Mouse (Mus musculus) liver, postnatal 0 days (tissue): ENCODE data around the gene BC107364. TPM values are rescaled to one million over a fixed set of nuclear protein-coding genes. Genes with fewer than 3 reads are reported as not detected.
"Not testable (repeated sequence)": the region's sequence is repeated elsewhere in the genome, so short reads cannot be mapped to it uniquely, and the experiment has no call there.

ENCODE experiments used
- ATAC-seq: fragments of 200-750 bp; cut with Nextera tagmentation; 2 replicates; pipeline ENCODE4 v1.8.0; 2017; ENCODE audit warnings: mild to moderate bottlenecking, moderate library complexity
- DNase-seq: peaks from one replicate; pipeline ENCODE4 v3.0.0-alpha.2; 2016
- H3K27ac ChIP-seq: fragments of 300-500 bp; sonication (generic); 2 replicates; pipeline ENCODE4 v1.5.1; 2014; ENCODE audit warnings: antibody characterized with exemption, moderate library complexity, mild to moderate bottlenecking, low read depth
- H3K27me3 ChIP-seq: fragments of 300-500 bp; sonication (generic); 2 replicates; pipeline ENCODE4 v1.6.1; 2014; ENCODE audit warnings: low read length, control low read depth, mixed read lengths; ENCODE audit not compliant: insufficient read depth
- H3K36me3 ChIP-seq: fragments of 300-500 bp; sonication (generic); replicated peaks from 2 replicates; pipeline ENCODE4 v1.6.1; 2014; ENCODE audit warnings: mild to moderate bottlenecking, control low read depth, low read length, moderate library complexity, mixed read lengths; ENCODE audit not compliant: insufficient read depth
- H3K4me1 ChIP-seq: fragments of 300-500 bp; sonication (generic); 2 replicates; pipeline ENCODE4 v1.6.1; 2014; ENCODE audit warnings: antibody characterized with exemption, mild to moderate bottlenecking, control low read depth; ENCODE audit not compliant: insufficient read depth
- H3K4me2 ChIP-seq: fragments of 300-500 bp; sonication (generic); 2 replicates; pipeline ENCODE4 v1.6.1; 2014; ENCODE audit warnings: low read depth, mild to moderate bottlenecking, low read length, moderate library complexity, mixed read lengths
- H3K4me3 ChIP-seq: fragments of 300-500 bp; sonication (generic); 2 replicates; pipeline ENCODE4 v1.5.1; 2014; ENCODE audit warnings: low read depth, low read length
- H3K9ac ChIP-seq: fragments of 300-500 bp; sonication (generic); replicated peaks from 2 replicates; pipeline ENCODE4 v1.6.1; 2014; ENCODE audit warnings: mild to moderate bottlenecking, moderate library complexity
- H3K9me3 ChIP-seq: fragments of 300-500 bp; sonication (generic); 2 replicates; pipeline ENCODE4 v1.6.1; 2016; ENCODE audit warnings: mild to moderate bottlenecking, control low read depth, low read length, mixed read lengths
- CTCF ChIP-seq: sonication (generic); IDR thresholded peaks from 2 replicates; pipeline ENCODE4 v1.5.1; 2016; ENCODE audit warnings: antibody characterized with exemption, low read depth
- EP300 ChIP-seq: IDR thresholded peaks from 2 replicates; pipeline ENCODE4 v1.6.1; 2016; ENCODE audit warnings: antibody characterized with exemption, low read depth, mild to moderate bottlenecking
- WGBS: fragments of 180-500 bp; shearing (Covaris S2); extraction: QIAGEN DNeasy Blood & Tissue Kit; methylation state at CpG from one replicate; pipeline ENCODE4 v1.1.7; 2014; ENCODE audit not compliant: insufficient replicate concordance; 5-methylcytosine and 5-hydroxymethylcytosine counted together
- polyA plus RNA-seq: library from polyadenylated mRNA; unstranded; fragments of >200 nt; fragmentation: Nextera tagmentation; extraction: Ambion mirVana; gene quantifications from 2 replicates; pipeline ENCODE4 v1.2.1, GENCODE M21; 2015

The BC107364 gene
- polyA plus RNA-seq, 1 experiment from 2014 or later: not detected

DNA sequence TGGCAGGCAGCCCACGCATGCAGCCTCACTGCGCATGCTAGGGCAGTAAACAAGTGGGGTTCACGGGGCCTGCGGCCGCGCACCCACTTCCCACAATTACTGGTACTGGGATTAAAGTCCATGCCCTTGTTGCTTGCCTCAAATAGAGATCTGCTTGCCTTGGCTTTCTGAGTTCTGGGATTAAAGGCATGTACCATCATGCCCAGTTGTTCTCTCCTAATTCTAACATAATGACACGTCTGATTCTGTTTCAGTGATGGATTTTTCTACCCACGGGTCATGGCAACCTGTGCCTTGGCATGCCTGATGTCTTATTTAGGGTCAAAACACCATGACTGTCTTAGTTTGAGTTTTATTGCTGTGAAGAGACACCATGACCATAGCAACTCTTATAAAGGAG is 15.5 kb upstream of the BC107364 start:
- peaks cover 14% of the 10 kb centered on the region for H3K27me3 ChIP-seq
- H3K9ac ChIP-seq: no peak overlapping the region
- no peaks in the 10 kb centered on the region for H3K9me3 ChIP-seq
- H3K4me1 ChIP-seq: no peaks in the 10 kb centered on the region
- DNase-seq (no peak), ATAC-seq (no peak)
- WGBS: 83% methylated on average over 8 of the region's 8 CpGs
- no peaks in the 10 kb centered on the region for H3K36me3 ChIP-seq
- H3K4me2 ChIP-seq: no peak overlapping the region
- H3K27ac ChIP-seq: no peak overlapping the region
- H3K4me3 ChIP-seq: no peak overlapping the region
- TF ChIP-seq EP300 (no peak), CTCF (no peak)

DNA sequence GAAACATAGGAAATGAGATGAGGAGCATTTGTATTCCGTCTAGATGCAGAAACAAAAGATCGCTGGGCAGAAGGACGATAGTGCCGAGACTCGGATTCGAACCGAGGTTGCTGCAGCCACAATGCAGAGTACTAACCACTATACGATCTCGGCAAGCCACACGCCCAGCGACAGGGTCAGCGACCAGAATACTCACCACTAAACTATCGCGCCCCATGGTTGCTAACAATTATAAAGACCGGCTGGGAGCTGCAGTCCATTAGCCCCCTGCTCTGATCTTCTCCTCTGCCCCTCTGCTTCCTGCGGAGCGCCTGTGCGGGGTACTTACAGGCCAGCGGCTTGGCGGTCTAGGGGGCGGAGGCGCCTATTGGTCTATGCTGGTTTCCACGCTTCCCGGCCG is 11.8 kb upstream of the BC107364 start:
- no peak overlapping the region for H3K4me2 ChIP-seq
- 26% methylated on average over 25 of the region's 25 CpGs for WGBS
- DNase-seq (no peak), ATAC-seq (no peak)
- no peaks in the 10 kb centered on the region for H3K9me3 ChIP-seq
- peaks cover 6% of the 10 kb centered on the region for H3K27me3 ChIP-seq
- no peaks in the 10 kb centered on the region for H3K36me3 ChIP-seq
- TF ChIP-seq EP300 (no peak), CTCF (no peak)
- no peak overlapping the region for H3K9ac ChIP-seq
- no peaks in the 10 kb centered on the region for H3K4me1 ChIP-seq
- no peak overlapping the region for H3K4me3 ChIP-seq
- H3K27ac ChIP-seq: no peak overlapping the region

DNA sequence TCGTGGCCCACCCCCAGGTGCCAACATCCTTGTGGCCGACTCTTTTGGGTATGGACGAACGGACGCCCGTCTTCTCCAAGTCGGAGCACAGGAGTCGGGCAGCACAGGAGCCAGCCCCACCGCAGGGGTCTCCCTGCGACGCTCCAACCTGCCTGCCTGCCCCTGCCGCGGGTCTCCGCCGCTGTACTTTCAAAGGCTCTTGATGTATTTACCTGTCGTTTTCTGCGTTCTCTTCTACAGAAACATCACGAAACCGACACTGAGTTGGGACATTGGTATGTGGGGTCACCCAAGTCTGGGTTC is 8.4 kb upstream of the BC107364 start:
- no CpG with 5 or more reads among the region's 19 CpGs for WGBS
- H3K27ac ChIP-seq, H3K27me3 ChIP-seq, H3K4me2 ChIP-seq, H3K4me1 ChIP-seq, H3K36me3 ChIP-seq, DNase-seq, H3K9me3 ChIP-seq, H3K9ac ChIP-seq, ATAC-seq, H3K4me3 ChIP-seq: not testable (repeated sequence)

DNA sequence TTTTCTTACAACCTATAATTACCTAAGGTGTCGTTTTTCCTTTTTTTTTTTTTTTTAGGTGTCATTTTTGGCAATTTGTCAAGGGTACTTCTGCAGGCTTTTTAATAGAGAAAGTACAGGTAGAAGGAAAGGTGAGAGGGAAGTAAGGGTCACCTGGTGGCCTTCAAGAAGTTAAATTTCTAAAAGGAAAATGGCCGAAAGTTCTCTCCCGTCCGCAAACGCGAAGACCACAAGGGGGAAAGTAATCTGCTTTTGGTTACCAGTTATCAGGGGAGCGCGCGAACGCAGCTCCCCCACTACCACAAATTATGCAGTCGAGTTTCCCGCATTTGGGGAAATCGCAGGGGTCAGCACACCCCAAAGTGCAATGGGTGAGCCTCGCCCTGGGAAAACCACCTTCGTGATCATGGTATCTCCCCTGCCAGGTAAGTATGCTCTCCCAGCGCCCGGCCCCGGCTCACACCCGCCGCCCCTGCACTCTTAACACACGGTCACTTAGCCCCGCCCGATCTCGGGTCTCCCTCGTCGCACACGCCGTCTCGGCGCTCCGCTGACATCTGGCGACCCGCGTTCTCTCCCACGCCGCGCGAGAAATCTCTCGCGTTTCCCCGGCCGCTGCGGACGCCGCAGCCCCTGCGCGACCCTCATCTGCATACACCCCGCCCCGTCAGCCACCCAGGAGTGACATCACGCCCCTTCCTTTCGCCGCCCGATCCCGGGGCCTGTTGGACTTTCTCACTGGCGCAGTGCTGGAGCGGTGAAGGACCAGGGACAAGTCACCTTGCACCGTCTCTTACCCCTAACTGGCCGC is 7.9 kb upstream of the BC107364 start:
- not testable (repeated sequence) for H3K9ac ChIP-seq, H3K4me2 ChIP-seq, H3K4me3 ChIP-seq, H3K27ac ChIP-seq, H3K27me3 ChIP-seq, DNase-seq, H3K4me1 ChIP-seq, H3K9me3 ChIP-seq, H3K36me3 ChIP-seq
- 17% methylated on average over 1 of the region's 58 CpGs for WGBS
- ATAC-seq: peak; percentile 85

DNA sequence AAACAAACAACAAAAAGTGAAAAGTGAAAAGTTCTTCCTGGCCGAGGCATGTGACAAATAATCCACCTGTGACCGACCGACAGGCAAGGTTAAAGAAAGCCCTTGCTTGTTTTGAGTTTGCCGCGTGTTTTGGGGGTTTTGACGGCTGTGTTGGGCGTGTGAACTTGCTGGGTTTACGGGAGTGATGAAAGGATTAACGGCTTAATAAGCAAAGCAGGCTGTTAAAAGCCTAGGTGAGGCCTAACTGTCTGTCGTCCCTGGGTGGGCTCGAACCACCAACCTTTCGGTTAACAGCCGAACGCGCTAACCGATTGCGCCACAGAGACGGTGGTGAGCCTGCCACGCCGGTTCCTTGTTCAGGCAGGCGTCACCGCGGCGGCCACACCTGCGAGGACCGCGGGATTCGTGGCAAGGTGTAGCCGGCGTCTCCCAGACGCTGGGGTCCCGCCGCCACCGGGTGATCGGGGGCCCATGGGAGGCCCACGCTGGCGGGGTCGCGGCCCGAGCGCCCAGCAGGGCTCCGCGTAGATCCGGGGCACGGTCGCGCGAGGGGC is 6.9 kb upstream of the BC107364 start:
- H3K27me3 ChIP-seq, H3K4me3 ChIP-seq, H3K9me3 ChIP-seq, H3K4me1 ChIP-seq, H3K9ac ChIP-seq, DNase-seq, H3K4me2 ChIP-seq, H3K27ac ChIP-seq, H3K36me3 ChIP-seq: not testable (repeated sequence)
- peak; percentile 16; the same call in 1 of the 2 replicates for ATAC-seq
- no CpG with 5 or more reads among the region's 48 CpGs for WGBS

DNA sequence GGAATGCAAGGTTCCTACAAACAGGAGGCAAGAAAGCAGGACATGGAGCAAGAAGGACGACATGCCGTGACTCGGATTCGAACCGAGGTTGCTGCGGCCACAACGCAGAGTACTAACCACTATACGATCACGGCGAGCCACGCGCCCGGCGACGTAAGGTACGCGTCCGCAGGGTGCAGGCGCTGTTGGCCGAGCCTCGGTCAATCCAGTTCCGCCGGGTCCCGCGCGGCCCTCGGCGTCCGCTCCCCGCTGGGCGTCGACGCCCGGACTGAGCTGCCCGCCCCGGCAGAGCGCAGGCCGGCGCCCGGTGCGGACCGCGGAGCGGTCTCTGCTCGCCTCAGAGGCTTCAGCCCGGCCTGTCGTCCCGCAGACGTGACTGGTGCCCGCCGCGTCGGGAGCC is 5.9 kb upstream of the BC107364 start:
- not testable (repeated sequence) for H3K4me1 ChIP-seq, H3K27me3 ChIP-seq, H3K4me3 ChIP-seq, H3K4me2 ChIP-seq, H3K27ac ChIP-seq, H3K36me3 ChIP-seq, H3K9me3 ChIP-seq, H3K9ac ChIP-seq, DNase-seq
- ATAC-seq: peak; percentile 11; the same call in 1 of the 2 replicates
- no CpG with 5 or more reads among the region's 53 CpGs for WGBS

DNA sequence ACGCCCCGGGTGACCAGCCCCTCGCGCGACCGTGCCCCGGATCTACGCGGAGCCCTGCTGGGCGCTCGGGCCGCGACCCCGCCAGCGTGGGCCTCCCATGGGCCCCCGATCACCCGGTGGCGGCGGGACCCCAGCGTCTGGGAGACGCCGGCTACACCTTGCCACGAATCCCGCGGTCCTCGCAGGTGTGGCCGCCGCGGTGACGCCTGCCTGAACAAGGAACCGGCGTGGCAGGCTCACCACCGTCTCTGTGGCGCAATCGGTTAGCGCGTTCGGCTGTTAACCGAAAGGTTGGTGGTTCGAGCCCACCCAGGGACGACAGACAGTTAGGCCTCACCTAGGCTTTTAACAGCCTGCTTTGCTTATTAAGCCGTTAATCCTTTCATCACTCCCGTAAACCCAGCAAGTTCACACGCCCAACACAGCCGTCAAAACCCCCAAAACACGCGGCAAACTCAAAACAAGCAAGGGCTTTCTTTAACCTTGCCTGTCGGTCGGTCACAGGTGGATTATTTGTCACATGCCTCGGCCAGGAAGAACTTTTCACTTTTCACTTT is 847 bp downstream of the BC107364 start:
- not testable (repeated sequence) for H3K9me3 ChIP-seq, H3K4me3 ChIP-seq, H3K9ac ChIP-seq, H3K4me1 ChIP-seq, H3K4me2 ChIP-seq, H3K27me3 ChIP-seq, H3K36me3 ChIP-seq, H3K27ac ChIP-seq, DNase-seq
- 0 out of 2 replicates have a peak, but pooled peaks have one; percentile 6 for ATAC-seq
- no CpG with 5 or more reads among the region's 50 CpGs for WGBS

DNA sequence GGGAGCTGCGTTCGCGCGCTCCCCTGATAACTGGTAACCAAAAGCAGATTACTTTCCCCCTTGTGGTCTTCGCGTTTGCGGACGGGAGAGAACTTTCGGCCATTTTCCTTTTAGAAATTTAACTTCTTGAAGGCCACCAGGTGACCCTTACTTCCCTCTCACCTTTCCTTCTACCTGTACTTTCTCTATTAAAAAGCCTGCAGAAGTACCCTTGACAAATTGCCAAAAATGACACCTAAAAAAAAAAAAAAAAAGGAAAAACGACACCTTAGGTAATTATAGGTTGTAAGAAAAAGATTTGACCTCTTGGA is 1.6 kb downstream of the BC107364 start:
- peak; percentile 61 for ATAC-seq
- WGBS: no CpG with 5 or more reads among the region's 10 CpGs
- not testable (repeated sequence) for H3K4me3 ChIP-seq

DNA sequence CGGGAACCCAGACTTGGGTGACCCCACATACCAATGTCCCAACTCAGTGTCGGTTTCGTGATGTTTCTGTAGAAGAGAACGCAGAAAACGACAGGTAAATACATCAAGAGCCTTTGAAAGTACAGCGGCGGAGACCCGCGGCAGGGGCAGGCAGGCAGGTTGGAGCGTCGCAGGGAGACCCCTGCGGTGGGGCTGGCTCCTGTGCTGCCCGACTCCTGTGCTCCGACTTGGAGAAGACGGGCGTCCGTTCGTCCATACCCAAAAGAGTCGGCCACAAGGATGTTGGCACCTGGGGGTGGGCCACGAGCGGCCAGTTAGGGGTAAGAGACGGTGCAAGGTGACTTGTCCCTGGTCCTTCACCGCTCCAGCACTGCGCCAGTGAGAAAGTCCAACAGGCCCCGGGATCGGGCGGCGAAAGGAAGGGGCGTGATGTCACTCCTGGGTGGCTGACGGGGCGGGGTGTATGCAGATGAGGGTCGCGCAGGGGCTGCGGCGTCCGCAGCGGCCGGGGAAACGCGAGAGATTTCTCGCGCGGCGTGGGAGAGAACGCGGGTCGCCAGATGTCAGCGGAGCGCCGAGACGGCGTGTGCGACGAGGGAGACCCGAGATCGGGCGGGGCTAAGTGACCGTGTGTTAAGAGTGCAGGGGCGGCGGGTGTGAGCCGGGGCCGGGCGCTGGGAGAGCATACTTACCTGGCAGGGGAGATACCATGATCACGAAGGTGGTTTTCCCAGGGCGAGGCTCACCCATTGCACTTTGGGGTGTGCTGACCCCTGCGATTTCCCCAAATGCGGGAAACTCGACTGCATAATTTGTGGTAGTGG is 2.1 kb downstream of the BC107364 start:
- not testable (repeated sequence) for H3K9me3 ChIP-seq, DNase-seq, H3K4me2 ChIP-seq, H3K4me3 ChIP-seq, H3K27ac ChIP-seq, H3K36me3 ChIP-seq, H3K9ac ChIP-seq, H3K4me1 ChIP-seq
- no CpG with 5 or more reads among the region's 68 CpGs for WGBS
- H3K27me3 ChIP-seq: peaks cover 11% of the 10 kb centered on the region; the same call in 1 of the 2 replicates
- ATAC-seq: peak; percentile 83

More for the DNA sequence above, 1.6 kb downstream of the BC107364 start:
- H3K27ac ChIP-seq, DNase-seq, H3K9ac ChIP-seq, H3K4me1 ChIP-seq, H3K9me3 ChIP-seq, H3K36me3 ChIP-seq, H3K27me3 ChIP-seq, H3K4me2 ChIP-seq: not testable (repeated sequence)
